Mouse (Mus musculus): ENCODE measurements around the gene Vwde.

The Vwde gene

GRCm38 (mm10) chr6:13224596-13225227 lies at the start of gene Vwde:
Gene Vwde, minus strand, starts transcription at chr6:13224965.
- DNase-seq = no peak

GRCm38 (mm10) chr6:13255341-13255740 lies 30.6 kb upstream of the Vwde start:
- DNase-seq = no peak

DNA sequence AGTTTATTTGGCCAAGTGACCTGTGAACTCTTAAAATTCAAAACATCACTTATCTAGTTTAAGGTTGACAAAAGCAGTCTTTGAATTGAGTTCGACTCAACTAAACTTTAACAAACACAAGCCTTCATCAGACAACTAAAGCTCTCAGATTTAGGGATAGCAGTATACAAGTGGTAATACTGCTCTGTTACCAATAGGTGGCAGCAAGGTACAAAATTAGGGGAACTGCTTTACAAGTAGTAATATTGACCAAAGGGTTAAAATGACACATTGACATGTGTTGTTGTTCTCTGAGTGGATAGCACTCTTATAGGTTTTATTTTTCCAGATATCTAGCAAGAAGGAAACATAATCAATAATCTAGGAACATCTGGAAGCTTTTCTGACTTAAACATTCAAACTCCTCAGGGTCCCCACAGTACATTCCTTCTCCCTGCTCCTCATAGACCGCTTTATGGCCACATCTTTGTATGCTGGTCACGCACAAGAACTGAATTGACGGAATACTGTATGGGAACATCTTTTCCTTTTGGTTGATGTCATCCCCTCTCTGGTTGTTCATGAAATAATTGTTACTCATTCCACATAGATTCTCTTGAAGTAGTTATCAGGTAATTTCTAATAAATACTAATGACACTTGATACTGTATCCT lies 23.7 kb upstream of the Vwde start:
- DNase-seq = no peak

- DNase-seq = no peak
Observed at GRCm38 (mm10) chr6:13206157-13206556, 18.6 kb downstream of the Vwde start.

DNA sequence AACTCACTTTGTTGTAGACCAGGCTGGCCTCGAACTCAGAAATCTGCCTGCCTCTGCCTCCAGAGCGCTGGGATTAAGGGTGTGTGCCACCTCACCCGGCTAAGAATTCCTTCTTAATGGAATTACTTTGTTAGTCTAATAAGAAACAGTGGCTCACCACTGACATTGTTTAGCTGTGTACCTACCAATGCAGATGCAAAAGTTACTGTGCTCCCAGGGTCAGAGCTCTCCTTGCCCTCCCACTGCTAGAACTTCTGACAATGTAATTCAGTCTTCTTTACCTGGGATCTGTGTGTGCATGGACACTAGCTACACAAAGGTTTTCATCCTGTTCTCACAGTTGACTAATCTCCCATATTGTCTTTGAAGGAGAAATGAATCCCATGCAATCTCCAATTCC lies 27.3 kb downstream of the Vwde start:
- DNase-seq = no peak

- DNase-seq = no peak
Observed at GRCm38 (mm10) chr6:13186836-13187235, 37.9 kb downstream of the Vwde start.

- no peak for DNase-seq
Observed at GRCm38 (mm10) chr6:13180061-13180460, 44.7 kb downstream of the Vwde start.

GRCm38 (mm10) chr6:13169459-13170150 lies 55.2 kb downstream of the Vwde start:
- DNase-seq = no peak

DNA sequence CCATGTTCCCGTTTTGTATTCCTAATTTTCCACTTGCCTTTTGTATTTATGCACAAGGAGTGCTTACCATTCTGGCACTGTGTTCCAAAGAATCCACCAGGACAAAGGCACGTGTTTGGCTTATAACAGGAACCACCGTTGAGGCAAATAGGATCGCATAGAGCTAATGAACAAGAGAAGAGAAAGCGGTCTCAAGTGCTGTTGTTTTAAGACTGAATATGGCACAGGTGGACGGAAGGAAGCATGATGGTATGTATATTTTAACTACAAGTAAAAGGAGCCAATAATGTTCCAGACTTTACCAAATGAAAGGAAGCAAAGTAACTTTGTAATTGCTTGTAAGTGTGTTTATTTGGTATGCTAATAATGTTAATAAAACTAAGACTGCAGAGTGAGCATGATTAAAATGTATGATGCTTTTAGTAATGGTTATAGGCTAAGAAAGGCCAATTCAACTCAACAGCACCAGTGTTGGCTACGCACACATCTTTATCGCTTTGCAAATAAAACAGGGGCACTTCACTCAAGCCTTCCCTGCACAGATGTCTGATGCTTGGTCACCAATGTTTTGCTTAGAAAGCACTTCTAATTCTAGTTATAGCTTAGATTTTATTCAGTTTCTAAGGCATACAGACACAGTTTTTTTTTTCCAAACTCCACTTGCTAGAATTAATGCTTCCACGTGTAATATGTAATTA lies 58.4 kb downstream of the Vwde start:
- DNase-seq = no peak

- DNase-seq = no peak
Observed at GRCm38 (mm10) chr6:13159437-13159836, 65.3 kb downstream of the Vwde start.

GRCm38 (mm10) chr6:13153888-13154697 lies 70.7 kb downstream of the Vwde start:
- no peak for DNase-seq

DNA sequence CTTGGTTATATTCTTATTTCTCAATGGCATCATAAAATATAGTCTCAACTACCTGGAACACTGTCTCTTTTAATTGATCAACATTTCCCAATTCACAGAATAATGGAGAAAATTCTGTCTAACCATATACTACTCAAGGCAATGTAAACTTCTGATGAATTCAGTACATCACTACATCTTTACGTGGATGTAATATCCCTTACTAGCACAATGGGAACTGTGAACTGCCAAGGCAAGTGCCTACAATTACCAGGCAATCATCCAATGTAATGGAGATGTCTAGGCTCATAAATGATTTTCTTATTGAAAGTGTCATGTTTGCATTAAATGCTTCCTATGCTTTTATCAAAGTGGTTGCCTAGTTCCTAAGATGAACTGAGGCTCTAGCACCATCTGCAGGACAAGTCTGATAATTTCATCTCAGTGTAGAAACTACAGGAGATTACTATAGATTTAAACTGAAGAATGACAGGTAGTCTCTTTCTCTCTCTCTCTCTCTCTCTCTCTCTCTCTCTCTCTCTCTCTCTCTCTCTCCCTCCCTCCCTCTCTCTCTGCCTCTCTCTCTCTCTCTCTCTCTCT lies 72.6 kb downstream of the Vwde start:
- peak; percentile 16 for DNase-seq

DNA sequence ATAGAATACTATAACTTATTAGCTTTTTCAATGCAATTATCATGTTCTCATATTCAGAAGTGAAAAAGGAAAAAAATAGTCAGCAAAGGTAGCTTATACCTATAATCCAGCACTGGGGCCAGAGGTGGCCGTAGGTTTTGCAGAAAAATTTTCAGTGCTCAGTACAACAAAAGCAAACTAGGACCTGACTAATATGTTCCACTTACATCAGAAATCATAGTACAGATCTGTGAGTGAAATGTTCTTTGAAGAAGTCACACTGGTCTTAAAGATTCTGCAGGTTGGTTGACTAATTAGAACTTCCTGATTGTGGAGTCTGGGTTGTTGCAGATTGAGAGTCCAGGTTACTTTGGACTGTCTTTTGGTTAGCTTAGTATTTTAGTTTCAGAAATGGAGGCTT lies 87.5 kb downstream of the Vwde start:
- DNase-seq = no peak

GRCm38 (mm10) chr6:13108662-13109061 lies 116.1 kb downstream of the Vwde start:
- no peak for DNase-seq
